Mouse (Mus musculus) erythroblast, embryonic 14.5 days (primary cell): ENCODE measurements at regions not wholly inside any gene's neighbourhood (a gene's known extent, or its start where the extent isn't known, plus 50 kb on each side); places are given as distances from the start of the nearest gene placed in this dataset.

Experiments used
- GATA1 ChIP-seq: IDR thresholded peaks from 2 replicates; pipeline ENCODE4 v1.6.1; 2012; ENCODE audit warnings: low read length, inconsistent platforms, mixed read lengths
- TAL1 ChIP-seq: IDR thresholded peaks from 3 replicates; pipeline ENCODE4 v1.6.1; 2012; ENCODE audit warnings: low read length, inconsistent platforms, mixed read lengths

DNA sequence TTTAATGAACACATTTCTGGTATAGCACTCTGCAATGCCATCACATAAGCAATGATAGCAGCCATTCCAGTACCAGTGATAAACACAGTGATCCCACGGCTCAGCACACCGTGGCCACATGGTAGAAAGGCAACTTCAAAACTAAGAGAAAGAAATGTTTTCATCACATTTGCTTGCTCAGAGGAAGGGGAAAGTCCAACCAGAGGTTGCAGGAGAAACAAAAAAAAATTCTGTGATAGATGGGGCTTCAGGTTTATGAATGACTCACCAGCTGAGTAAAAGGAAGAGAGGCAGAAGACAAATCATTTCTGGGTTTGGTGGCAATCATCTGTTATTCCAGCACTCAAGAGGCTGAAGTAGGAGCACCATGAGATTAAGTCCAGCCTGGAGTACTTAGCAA is 103.5 kb downstream of the Gm9733 start:
- TF ChIP-seq GATA1, result no peak
- no peak for TF ChIP-seq TAL1
